Comparison of ENCODE assay signal across 8 mouse cellular contexts in the genomic region with DNA sequence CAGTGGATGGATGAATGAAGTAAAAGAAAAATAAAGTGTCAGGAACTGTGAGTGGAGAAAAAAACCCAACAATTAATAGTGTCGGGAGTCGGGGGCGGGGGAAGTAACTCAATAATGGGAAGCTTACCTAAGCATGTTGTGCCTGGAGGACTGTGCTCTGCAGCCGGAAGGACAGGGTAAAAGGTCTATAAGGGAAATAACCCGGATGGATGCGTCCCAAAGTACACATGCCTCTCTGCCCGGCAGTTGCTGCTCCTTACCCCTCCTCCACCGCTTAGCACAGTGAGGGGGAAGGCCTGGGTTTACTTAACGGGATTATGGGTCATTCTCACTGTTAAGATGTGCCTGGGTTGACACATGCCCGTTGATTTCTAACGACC. TPM values are rescaled to one million over a fixed set of nuclear protein-coding genes. Genes with fewer than 3 reads are reported as not detected.
DNase-seq lines count a peak whose midpoint lies in the region; ATAC-seq and TF ChIP-seq lines count a peak whose summit lies in the region.

No protein-coding gene starts in this region.

- no peaks in the 10 kb centered on the region for H3K9me3 ChIP-seq in intestine, embryonic 16.5 days (ENCODE audit: control insufficient read depth, low read length)
- H3K9me3 ChIP-seq in liver, embryonic 15.5 days (replicated peaks) = no peaks in the 10 kb centered on the region

- no peaks in the 10 kb centered on the region for H3K27me3 ChIP-seq in intestine, embryonic 16.5 days (replicated peaks; ENCODE audit: control insufficient read depth, insufficient read depth, low read length)
- H3K27me3 ChIP-seq in liver, embryonic 15.5 days = no peaks in the 10 kb centered on the region

- peak; percentile 94 for ATAC-seq in intestine, embryonic 16.5 days
- peak; percentile 84 for ATAC-seq in liver, embryonic 15.5 days (ENCODE audit: insufficient read depth)

- peak overlapping the region; percentile 90 for H3K27ac ChIP-seq in cortical plate, adult 2 months (ENCODE audit: insufficient read depth, low read length)
- H3K27ac ChIP-seq in intestine, embryonic 16.5 days (ENCODE audit: low read length) = peak overlapping the region; percentile 87
- H3K27ac ChIP-seq in liver, embryonic 15.5 days (replicated peaks) = peak overlapping the region; percentile 85

- no peak for TF ChIP-seq CTCF in cortical plate, adult 2 months (IDR thresholded peaks at IDR 0.05; ENCODE audit: extremely low read depth, insufficient read depth, low read length)

- H3K9ac ChIP-seq in intestine, embryonic 16.5 days (ENCODE audit: low read depth, low read length) = peak overlapping the region; percentile 64
- H3K9ac ChIP-seq in liver, embryonic 15.5 days = peak overlapping the region; percentile 50

- no peaks in the 10 kb centered on the region for H3K36me3 ChIP-seq in intestine, embryonic 16.5 days (ENCODE audit: control insufficient read depth, insufficient read depth, low read length)
- H3K36me3 ChIP-seq in liver, embryonic 15.5 days (replicated peaks) = no peaks in the 10 kb centered on the region

- peaks cover 5% of the 10 kb centered on the region; the same call in 1 of the 2 replicates for H3K4me1 ChIP-seq in cortical plate, adult 2 months (ENCODE audit: control insufficient read depth, insufficient read depth, low read length)
- H3K4me1 ChIP-seq in intestine, embryonic 16.5 days (ENCODE audit: control insufficient read depth, insufficient read depth, low read length) = no peaks in the 10 kb centered on the region
- H3K4me1 ChIP-seq in liver, embryonic 15.5 days (replicated peaks) = peaks cover 42% of the 10 kb centered on the region

- H3K4me2 ChIP-seq in intestine, embryonic 16.5 days (ENCODE audit: low read depth, low read length) = peak overlapping the region; percentile 70
- peak overlapping the region; percentile 82 for H3K4me2 ChIP-seq in liver, embryonic 15.5 days

- TF ChIP-seq POLR2A in cortical plate, adult 2 months (IDR thresholded peaks at IDR 0.05; ENCODE audit: extremely low read depth, insufficient read depth, low read length) = no peak

- DNase-seq in right cerebral cortex, adult 18-20 months = peak; percentile 20
- DNase-seq in right cerebral cortex, postnatal 25 days = no peak
- DNase-seq in gastrocnemius, postnatal 25 days = peak; percentile 19
- peak; percentile 31 to 58 for DNase-seq in natural killer cell, adult 2 months (ENCODE audit: low spot score in 2 of 2)
- DNase-seq in thymus, postnatal 0 days (ENCODE audit: low spot score) = peak; percentile 44

- H3K4me3 ChIP-seq in cortical plate, adult 2 months (ENCODE audit: insufficient read depth, low read length) = peak overlapping the region; percentile 57
- H3K4me3 ChIP-seq in intestine, embryonic 16.5 days (ENCODE audit: low read length) = peak overlapping the region; percentile 57
- peak overlapping the region; percentile 63 for H3K4me3 ChIP-seq in liver, embryonic 15.5 days (replicated peaks)

- WGBS in intestine, embryonic 16.5 days = under 1% methylated on average over 11 of the region's 11 CpGs
- 0% methylated on average over 11 of the region's 11 CpGs for WGBS in liver, embryonic 15.5 days (ENCODE audit: insufficient replicate concordance)

RNA-seq across cellular contexts. Expression of a gene that starts 31.7 kb away (rescaled TPM):
- 317 and 349 TPM in 2 replicates for polyA plus RNA-seq in cortical plate, adult 2 months (2012; rRNA removed)
- total RNA-seq in gastrocnemius, postnatal 25 days (2021) = 100 to 1,000 TPM; 105 to 116 TPM
- polyA plus RNA-seq in intestine, embryonic 16.5 days (2015; fragmentation: Nextera tagmentation; extraction: Ambion mirVana) = 137 and 155 TPM in 2 replicates
- 162 and 167 TPM in 2 replicates for polyA plus RNA-seq in liver, embryonic 15.5 days (2015; fragmentation: Nextera tagmentation; extraction: Ambion mirVana)
- 398 and 450 TPM in 2 replicates for polyA plus RNA-seq in thymus, postnatal 0 days (2015; fragmentation: Nextera tagmentation; extraction: Ambion mirVana)

RNA-seq across cellular contexts. Expression of a gene that starts 36.6 kb away (rescaled TPM):
- 7.0 and 7.3 TPM in 2 replicates for polyA plus RNA-seq in cortical plate, adult 2 months (2012; rRNA removed)
- 10 to 100 TPM; 10.7 to 12.1 TPM for total RNA-seq in gastrocnemius, postnatal 25 days (2021)
- polyA plus RNA-seq in intestine, embryonic 16.5 days (2015; fragmentation: Nextera tagmentation; extraction: Ambion mirVana) = 6.1 and 8.8 TPM in 2 replicates
- 1.8 and 2.4 TPM in 2 replicates for polyA plus RNA-seq in liver, embryonic 15.5 days (2015; fragmentation: Nextera tagmentation; extraction: Ambion mirVana)
- polyA plus RNA-seq in thymus, postnatal 0 days (2015; fragmentation: Nextera tagmentation; extraction: Ambion mirVana) = 6.3 and 7.2 TPM in 2 replicates

RNA-seq across cellular contexts. Expression of a gene that starts 50.3 kb away (rescaled TPM):
- polyA plus RNA-seq in cortical plate, adult 2 months (2012; rRNA removed) = 62.8 and 63.5 TPM in 2 replicates
- 10 to 100 TPM; 30.1 to 32.9 TPM for total RNA-seq in gastrocnemius, postnatal 25 days (2021)
- polyA plus RNA-seq in intestine, embryonic 16.5 days (2015; fragmentation: Nextera tagmentation; extraction: Ambion mirVana) = 136 and 142 TPM in 2 replicates
- 60.2 and 78.6 TPM in 2 replicates for polyA plus RNA-seq in liver, embryonic 15.5 days (2015; fragmentation: Nextera tagmentation; extraction: Ambion mirVana)
- polyA plus RNA-seq in thymus, postnatal 0 days (2015; fragmentation: Nextera tagmentation; extraction: Ambion mirVana) = 195 and 218 TPM in 2 replicates
